Mouse (Mus musculus) midbrain, postnatal 0 days (tissue): ENCODE results near the gene Abcg2. TPM values are rescaled to one million over a fixed set of nuclear protein-coding genes. Genes with fewer than 3 reads are reported as not detected.
A peak's percentile ranks its signal among the peaks of the same experiment; 100 is the strongest.
"Not testable (repeated sequence)": the region's sequence is repeated elsewhere in the genome, so short reads cannot be mapped to it uniquely, and the experiment has no call there.

Experiments used
- ATAC-seq: fragments of 200-750 bp; cut with Nextera tagmentation; 2 replicates; pipeline ENCODE4 v1.8.0; 2017; ENCODE audit warnings: moderate number of reproducible peaks, mild to moderate bottlenecking, moderate TSS enrichment, moderate library complexity; ENCODE audit not compliant: low FRiP score
- DNase-seq: peaks from one replicate; pipeline ENCODE4 v3.0.0-alpha.2; 2015; ENCODE audit warnings: low spot score
- H3K27ac ChIP-seq: fragments of 300-500 bp; sonication (generic); 2 replicates; pipeline ENCODE4 v1.5.1; 2014; ENCODE audit warnings: low read depth, mild to moderate bottlenecking, low read length, mixed read lengths
- H3K27me3 ChIP-seq: fragments of 300-500 bp; sonication (generic); 2 replicates; pipeline ENCODE4 v1.6.1; 2014; ENCODE audit warnings: low read length, control low read depth, mixed read lengths; ENCODE audit not compliant: insufficient read depth
- H3K36me3 ChIP-seq: fragments of 300-500 bp; sonication (generic); 2 replicates; pipeline ENCODE4 v1.6.1; 2014; ENCODE audit warnings: low read length, control low read depth, mixed read lengths; ENCODE audit not compliant: insufficient read depth
- H3K4me1 ChIP-seq: fragments of 300-500 bp; sonication (generic); 2 replicates; pipeline ENCODE4 v1.6.1; 2014; ENCODE audit warnings: mild to moderate bottlenecking, control low read depth, antibody characterized with exemption, low read length, mixed read lengths; ENCODE audit not compliant: insufficient read depth
- H3K4me2 ChIP-seq: fragments of 300-500 bp; sonication (generic); 2 replicates; pipeline ENCODE4 v1.6.1; 2014; ENCODE audit warnings: low read depth, mild to moderate bottlenecking, low read length, mixed read lengths; ENCODE audit not compliant: poor library complexity, severe bottlenecking
- H3K4me3 ChIP-seq: fragments of 300-500 bp; sonication (generic); 2 replicates; pipeline ENCODE4 v1.5.1; 2014; ENCODE audit warnings: low read depth, mild to moderate bottlenecking, low read length, moderate library complexity
- H3K9ac ChIP-seq: fragments of 300-500 bp; sonication (generic); replicated peaks from 2 replicates; pipeline ENCODE4 v1.6.1; 2014; ENCODE audit warnings: mild to moderate bottlenecking, low read length, moderate library complexity, mixed read lengths; ENCODE audit not compliant: poor library complexity, severe bottlenecking
- H3K9me3 ChIP-seq: fragments of 300-500 bp; sonication (generic); 2 replicates; pipeline ENCODE4 v1.6.1; 2016; ENCODE audit warnings: low read length, control low read depth
- CTCF ChIP-seq: IDR thresholded peaks from 2 replicates; pipeline ENCODE4 v1.5.1; 2016; ENCODE audit warnings: antibody characterized with exemption, mild to moderate bottlenecking
- WGBS: fragments of 180-500 bp; shearing (Covaris S2); extraction: QIAGEN DNeasy Blood & Tissue Kit; methylation state at CpG from one replicate; pipeline ENCODE4 v1.1.7; 2014; 5-methylcytosine and 5-hydroxymethylcytosine counted together
- polyA plus RNA-seq: library from polyadenylated mRNA; unstranded; fragments of >200 nt; fragmentation: Nextera tagmentation; extraction: Ambion mirVana; gene quantifications from 2 replicates; pipeline ENCODE4 v1.2.1, GENCODE M21; 2015
- total RNA-seq: library from RNA; depleted of rRNA; stranded (reverse); fragments of >200 nt; gene quantifications from 2 replicates; pipeline ENCODE4 v1.2.3, GENCODE M21; 2014; rRNA removed

Abcg2 gene
- total RNA-seq (25.2 and 27.4 TPM in 2 replicates), polyA plus RNA-seq (28.6 and 29.0 TPM in 2 replicates)

- not testable (repeated sequence) for H3K4me3 ChIP-seq, H3K4me2 ChIP-seq, H3K27ac ChIP-seq, H3K36me3 ChIP-seq, H3K9me3 ChIP-seq, DNase-seq, H3K27me3 ChIP-seq, H3K9ac ChIP-seq, ATAC-seq, H3K4me1 ChIP-seq
- WGBS, result 93% methylated on average over 3 of the region's 3 CpGs
Measured at GRCm38 (mm10) chr6:58584223-58584622, at the start of gene Abcg2. Gene Abcg2 (plus strand): TSS chr6:58584523.

- not testable (repeated sequence) for ATAC-seq, H3K36me3 ChIP-seq
- WGBS, result 76% methylated on average over 4 of the region's 4 CpGs
Measured at GRCm38 (mm10) chr6:58540263-58540662, 44.1 kb upstream of the Abcg2 start.

GRCm38 (mm10) chr6:58542852-58543251 lies 41.5 kb upstream of the Abcg2 start:
- 60% methylated on average over 8 of the region's 8 CpGs for WGBS
- H3K27me3 ChIP-seq, H3K36me3 ChIP-seq: not testable (repeated sequence)

More at GRCm38 (mm10) chr6:58540263-58540662, 44.1 kb upstream of the Abcg2 start:
- H3K4me3 ChIP-seq, H3K9me3 ChIP-seq, H3K27ac ChIP-seq, H3K4me1 ChIP-seq, DNase-seq, H3K27me3 ChIP-seq, H3K4me2 ChIP-seq, H3K9ac ChIP-seq: not testable (repeated sequence)

GRCm38 (mm10) chr6:58544971-58545370 lies 39.4 kb upstream of the Abcg2 start:
- WGBS, result 40% methylated on average over 2 of the region's 2 CpGs

More at GRCm38 (mm10) chr6:58542852-58543251, 41.5 kb upstream of the Abcg2 start:
- H3K9ac ChIP-seq, H3K4me2 ChIP-seq, H3K9me3 ChIP-seq, H3K4me1 ChIP-seq, H3K27ac ChIP-seq, H3K4me3 ChIP-seq, ATAC-seq: not testable (repeated sequence)
- DNase-seq, result peak; percentile 33
- TF ChIP-seq CTCF, result peak; percentile 58

GRCm38 (mm10) chr6:58546050-58546449 lies 38.3 kb upstream of the Abcg2 start:
- WGBS, result 64% methylated on average over 5 of the region's 5 CpGs
- H3K9ac ChIP-seq, H3K4me1 ChIP-seq, H3K4me2 ChIP-seq, DNase-seq, ATAC-seq, H3K36me3 ChIP-seq, H3K9me3 ChIP-seq, H3K27ac ChIP-seq, H3K4me3 ChIP-seq, H3K27me3 ChIP-seq: not testable (repeated sequence)

More at GRCm38 (mm10) chr6:58544971-58545370, 39.4 kb upstream of the Abcg2 start:
- not testable (repeated sequence) for DNase-seq, ATAC-seq, H3K4me1 ChIP-seq, H3K27me3 ChIP-seq, H3K4me2 ChIP-seq, H3K27ac ChIP-seq, H3K9me3 ChIP-seq, H3K36me3 ChIP-seq, H3K4me3 ChIP-seq, H3K9ac ChIP-seq

GRCm38 (mm10) chr6:58546816-58547215 lies 37.5 kb upstream of the Abcg2 start:
- Histone ChIP-seq H3K9me3 (no peaks in the 10 kb centered on the region), H3K27ac (no peak overlapping the region), H3K4me2 (no peak overlapping the region), H3K27me3 (no peaks in the 10 kb centered on the region), H3K36me3 (no peaks in the 10 kb centered on the region), H3K4me3 (no peak overlapping the region), H3K9ac (no peak overlapping the region), H3K4me1 (no peaks in the 10 kb centered on the region)
- DNase-seq (peak; percentile 78), ATAC-seq (no peak)
- WGBS, result 7% methylated on average over 4 of the region's 4 CpGs
- TF ChIP-seq CTCF, result peak; percentile 88

GRCm38 (mm10) chr6:58553812-58554211 lies 30.5 kb upstream of the Abcg2 start:
- H3K27me3 ChIP-seq, H3K27ac ChIP-seq, H3K9ac ChIP-seq, DNase-seq, H3K4me1 ChIP-seq, H3K4me3 ChIP-seq, H3K4me2 ChIP-seq, H3K9me3 ChIP-seq, ATAC-seq, H3K36me3 ChIP-seq: not testable (repeated sequence)

GRCm38 (mm10) chr6:58593987-58594844 lies 9.9 kb downstream of the Abcg2 start:
- 41% methylated on average over 3 of the region's 3 CpGs for WGBS

More at GRCm38 (mm10) chr6:58593987-58594844, 9.9 kb downstream of the Abcg2 start:
- H3K36me3 ChIP-seq, H3K4me2 ChIP-seq, H3K9ac ChIP-seq, H3K4me1 ChIP-seq, DNase-seq, H3K4me3 ChIP-seq, H3K27me3 ChIP-seq, H3K27ac ChIP-seq, H3K9me3 ChIP-seq: not testable (repeated sequence)
- ATAC-seq, result peak; percentile 66
